Mouse (Mus musculus): ENCODE data around the gene Igsf9.

Gene Igsf9

GRCm38 (mm10) chr1:172468301-172468877 lies 13.2 kb upstream of the Igsf9 start:
- DNase-seq (ENCODE audit: low read depth) = no peak

- DNase-seq (ENCODE audit: low read depth) = no peak
These were observed 12.2 kb upstream of the Igsf9 start for GRCm38 (mm10) chr1:172469373-172469772.

- no peak for DNase-seq (ENCODE audit: low read depth)
These were observed 11.7 kb upstream of the Igsf9 start for GRCm38 (mm10) chr1:172469810-172470448.

- no peak for DNase-seq (ENCODE audit: low read depth)
These were observed 8.7 kb upstream of the Igsf9 start for GRCm38 (mm10) chr1:172472909-172473308.

- no peak for DNase-seq (ENCODE audit: low read depth)
These were observed 7.4 kb upstream of the Igsf9 start for GRCm38 (mm10) chr1:172474196-172474595.

GRCm38 (mm10) chr1:172475054-172475741 lies 6.4 kb upstream of the Igsf9 start, which contains the start of gene Slamf9:
Gene Slamf9 (plus strand): TSS chr1:172475358.
- DNase-seq (ENCODE audit: low read depth) = no peak

GRCm38 (mm10) chr1:172478020-172478419 lies 3.6 kb upstream of the Igsf9 start:
- no peak for DNase-seq (ENCODE audit: low read depth)

- no peak for DNase-seq (ENCODE audit: low read depth)
These were observed 1.2 kb upstream of the Igsf9 start for GRCm38 (mm10) chr1:172480376-172480775.

GRCm38 (mm10) chr1:172481111-172481510 lies 477 bp upstream of the Igsf9 start:
- no peak for DNase-seq (ENCODE audit: low read depth)

GRCm38 (mm10) chr1:172482518-172483360 lies 1.2 kb downstream of the Igsf9 start:
- no peak for DNase-seq (ENCODE audit: low read depth)

GRCm38 (mm10) chr1:172483361-172483660 lies 1.7 kb downstream of the Igsf9 start:
- no peak for DNase-seq (ENCODE audit: low read depth)

GRCm38 (mm10) chr1:172484236-172484635 lies 2.6 kb downstream of the Igsf9 start:
- DNase-seq (ENCODE audit: low read depth) = no peak

- no peak for DNase-seq (ENCODE audit: low read depth)
These were observed 3.1 kb downstream of the Igsf9 start for GRCm38 (mm10) chr1:172484671-172485070.

- no peak for DNase-seq (ENCODE audit: low read depth)
These were observed 4.2 kb downstream of the Igsf9 start for GRCm38 (mm10) chr1:172485821-172486220.

GRCm38 (mm10) chr1:172486236-172486635 lies 4.6 kb downstream of the Igsf9 start:
- DNase-seq (ENCODE audit: low read depth) = no peak

GRCm38 (mm10) chr1:172486651-172487050 lies 5.1 kb downstream of the Igsf9 start:
- DNase-seq (ENCODE audit: low read depth) = no peak

- DNase-seq (ENCODE audit: low read depth) = no peak
These were observed 6.3 kb downstream of the Igsf9 start for GRCm38 (mm10) chr1:172487859-172488258.

GRCm38 (mm10) chr1:172488831-172489230 lies 7.2 kb downstream of the Igsf9 start:
- no peak for DNase-seq (ENCODE audit: low read depth)

GRCm38 (mm10) chr1:172489585-172490250 lies 8.1 kb downstream of the Igsf9 start:
- DNase-seq (ENCODE audit: low read depth) = no peak

GRCm38 (mm10) chr1:172490261-172490661 lies 8.7 kb downstream of the Igsf9 start:
- peak; percentile 83 for DNase-seq (ENCODE audit: low read depth)

GRCm38 (mm10) chr1:172492047-172492446 lies 10.5 kb downstream of the Igsf9 start:
- no peak for DNase-seq (ENCODE audit: low read depth)

GRCm38 (mm10) chr1:172493516-172493915 lies 11.9 kb downstream of the Igsf9 start:
- DNase-seq (ENCODE audit: low read depth) = no peak

Measured in naive thymus-derived CD4-positive, alpha-beta T cell, adult 2 months (primary cell).